Mouse (Mus musculus): ENCODE results near the gene Slc31a1.

DNA sequence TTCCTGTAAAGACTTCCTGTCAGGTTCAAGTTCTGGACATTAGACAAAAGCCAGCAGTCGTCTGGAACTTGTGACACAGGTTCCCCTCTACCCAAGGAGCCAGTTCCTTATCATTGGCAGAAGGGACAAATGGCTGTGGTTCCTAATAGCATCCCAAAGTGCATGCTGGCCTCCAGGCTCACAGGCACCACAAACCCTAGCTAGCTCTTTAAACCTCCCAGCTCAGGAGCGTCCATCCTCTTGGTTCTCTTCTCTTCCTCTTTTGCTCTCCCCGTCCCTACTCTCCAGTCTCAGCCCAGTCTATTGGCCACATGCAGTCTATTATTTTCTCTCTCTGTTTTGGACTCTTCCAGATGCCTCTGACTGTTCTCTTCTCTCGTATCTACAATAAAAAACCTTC is 79.3 kb downstream of the Slc31a1 start:
- TF ChIP-seq CTCF (IDR thresholded peaks at IDR 0.05; ENCODE audit: low read depth) (no peak), EP300 (IDR thresholded peaks at IDR 0.05; ENCODE audit: low read depth) (no peak)
